Mouse (Mus musculus): ENCODE data around the gene Casr.

DNA sequence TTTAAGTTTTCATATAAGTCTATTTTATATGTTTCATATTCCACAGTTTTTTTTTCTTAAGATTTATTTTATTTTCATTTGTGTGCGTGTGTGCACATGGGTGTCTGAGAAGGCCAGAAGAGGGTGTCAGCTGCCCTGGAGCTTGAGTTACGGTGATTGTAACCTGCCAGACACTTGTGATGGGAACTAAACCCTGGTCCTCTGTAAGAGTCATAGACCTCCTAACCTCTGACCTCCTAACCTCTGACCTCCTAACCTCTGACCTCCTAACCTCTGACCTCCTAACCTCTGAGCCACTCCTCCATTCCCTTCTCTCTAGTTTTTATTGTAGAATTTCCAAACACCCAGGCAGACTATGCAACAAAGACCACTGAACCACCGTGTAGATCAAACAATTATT lies 86.4 kb downstream of the Casr start:
- no peak for TF ChIP-seq EP300 (optimal IDR thresholded peaks at IDR 0.05)
- no peak for TF ChIP-seq CTCF (IDR thresholded peaks at IDR 0.05; ENCODE audit: low read depth)

Data from stomach, postnatal 0 days (tissue).